Mouse (Mus musculus) v-Abl transformed pro-B cells (cell line): ENCODE data around the gene Flvcr2.

Source experiments
- in situ Hi-C, 2 experiments: fragments of 400-800 bp; cut with MboI; formaldehyde crosslinking; loops; one replicate each; pipeline ENCODE4 v1.15.1; 2025; ENCODE audit not compliant: unreplicated experiment in 2 of 2

The Flvcr2 gene

DNA sequence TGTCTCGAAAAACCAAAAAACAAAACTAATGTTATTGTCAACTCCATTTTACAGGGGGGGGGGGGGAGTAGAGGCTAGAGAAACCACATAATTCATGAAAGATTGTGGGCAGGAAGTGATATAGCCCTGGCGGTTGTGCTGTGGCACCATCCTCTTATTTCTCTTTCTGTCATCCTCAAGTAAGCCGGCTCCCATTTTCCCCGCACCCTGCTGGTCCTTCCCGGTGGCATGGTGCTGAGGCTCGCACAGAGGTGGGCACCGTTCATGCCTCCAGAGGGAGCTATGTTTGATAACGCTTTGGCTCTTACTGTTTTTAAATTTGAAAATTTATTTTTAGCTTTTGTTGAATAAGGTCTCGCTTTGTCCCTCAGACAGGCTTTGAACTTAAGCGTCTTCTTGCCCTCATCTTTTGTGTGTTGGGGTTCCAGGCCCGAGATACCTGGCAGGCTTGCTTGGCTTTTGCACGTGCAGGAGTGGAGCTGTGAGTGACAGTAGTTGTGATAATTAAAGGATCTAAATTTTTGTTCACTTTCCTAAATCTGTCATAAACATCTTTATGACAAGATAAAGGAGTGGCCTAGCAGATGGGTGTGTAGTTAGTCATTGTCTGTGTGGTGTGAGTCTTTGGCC is 93.1 kb downstream of the Flvcr2 start:
- in situ Hi-C loops: loop anchor here in 1 of 2 experiments (25.0 kb wide), 1 partner anchor 1098 kb away; the partner anchor contains the start of gene Cipc

DNA sequence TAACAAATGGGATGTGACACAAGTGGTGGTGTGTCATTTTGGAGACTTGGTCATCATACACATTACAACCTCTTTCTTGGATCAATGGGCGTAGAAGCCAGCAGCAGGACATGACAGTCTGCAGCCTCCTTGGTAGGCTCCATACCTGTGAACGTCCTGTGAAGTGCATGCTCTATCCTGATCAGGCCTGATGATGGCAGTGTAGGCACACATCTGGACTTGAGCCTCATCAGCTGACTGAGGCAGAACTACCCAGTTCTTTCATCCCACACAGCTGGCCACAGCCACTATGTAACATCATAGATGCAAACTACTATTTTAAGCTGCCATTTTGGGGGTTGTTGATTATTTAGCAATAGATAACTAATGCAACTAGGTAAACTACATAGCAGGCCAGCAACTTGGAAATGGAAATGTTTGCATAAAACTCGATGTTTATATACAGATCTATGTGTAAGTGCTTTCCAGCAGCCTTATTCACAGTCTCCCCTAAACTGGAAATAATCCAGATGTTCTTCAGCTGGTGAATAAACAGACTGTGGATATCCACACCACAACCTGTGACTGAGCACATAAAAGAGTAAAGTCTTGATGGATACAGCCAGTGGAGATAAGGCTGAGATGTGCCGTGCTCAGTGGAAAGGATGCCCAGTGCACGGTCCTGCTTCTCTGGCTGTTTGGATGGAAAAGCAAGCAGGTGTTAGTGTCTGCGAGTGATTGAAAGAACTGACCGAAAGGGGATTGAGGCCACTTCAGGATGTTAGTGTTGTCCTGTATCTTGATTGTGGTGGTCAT is 102.0 kb downstream of the Flvcr2 start:
- in situ Hi-C loops: loop anchor here in 1 of 2 experiments (5.0 to 25.0 kb wide), 3 partner anchors 554 to 1089 kb away; partner anchors contain the start of gene Cipc

DNA sequence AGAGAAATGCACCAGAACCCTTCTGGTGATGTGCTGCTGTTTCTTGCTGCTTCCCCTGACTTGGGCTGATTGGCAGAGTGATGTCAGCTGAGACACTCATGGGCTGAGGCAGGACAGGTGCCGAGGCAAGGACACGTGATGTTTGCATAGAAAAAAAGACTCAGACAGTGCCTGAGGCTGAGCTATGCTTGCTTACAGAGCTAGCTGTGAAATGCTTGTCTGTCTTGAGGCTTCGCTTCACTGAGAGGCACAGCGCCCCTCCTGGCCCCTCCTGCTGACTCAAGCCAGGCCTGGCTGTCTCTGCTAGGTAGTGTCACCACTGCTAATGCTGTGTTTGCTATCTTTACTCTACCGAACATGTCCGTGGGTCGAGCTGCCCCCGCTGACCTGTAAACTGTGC is 104.3 kb downstream of the Flvcr2 start:
- in situ Hi-C loops: loop anchor here in 1 of 2 experiments (5.0 kb wide), 1 partner anchor 767 kb away; no protein-coding TSS in a partner anchor

DNA sequence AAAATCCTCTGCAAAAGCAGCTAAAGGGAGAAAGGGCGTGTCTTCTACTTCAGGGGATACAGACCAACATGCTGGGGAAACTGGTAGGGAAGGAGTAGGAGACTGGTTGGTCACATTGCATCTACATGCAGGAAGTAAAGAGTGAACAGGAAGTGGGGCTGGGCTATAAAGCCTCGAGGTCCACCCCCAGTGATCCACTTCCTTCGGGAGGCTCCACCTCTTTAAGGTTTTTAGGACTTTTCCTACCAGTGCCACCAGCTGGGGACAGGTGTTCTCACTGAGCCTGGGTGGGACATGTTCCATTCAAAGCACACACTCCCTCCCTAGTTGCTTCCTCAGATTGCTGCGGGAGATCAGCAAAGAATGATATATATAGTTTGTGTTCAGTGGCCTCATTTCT is 107.5 kb downstream of the Flvcr2 start:
- in situ Hi-C loops: loop anchor here in 1 of 2 experiments (5.0 kb wide), 1 partner anchor 763 kb away; no protein-coding TSS in a partner anchor

DNA sequence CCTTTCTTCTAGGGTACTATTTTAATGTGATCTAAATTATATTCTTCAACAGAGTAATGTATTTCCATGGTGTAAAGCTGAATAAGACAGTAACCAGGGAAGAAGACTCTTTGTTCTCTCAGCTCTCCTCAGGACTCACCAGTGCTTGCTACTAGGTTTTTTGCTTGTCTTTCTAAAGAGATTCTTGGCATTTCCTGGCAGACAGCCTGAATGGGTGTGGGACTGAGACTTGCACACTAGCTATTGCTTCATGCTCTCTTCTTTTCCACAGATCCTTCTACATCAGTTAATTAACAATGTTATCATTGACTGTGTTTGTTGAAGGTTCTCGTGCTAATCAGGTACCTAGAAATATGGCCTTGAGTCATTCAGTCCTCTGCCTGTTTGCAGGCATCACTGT is 107.9 kb downstream of the Flvcr2 start:
- in situ Hi-C loops: loop anchor here in 1 of 2 experiments (5.0 kb wide), 1 partner anchor 763 kb away; no protein-coding TSS in a partner anchor

DNA sequence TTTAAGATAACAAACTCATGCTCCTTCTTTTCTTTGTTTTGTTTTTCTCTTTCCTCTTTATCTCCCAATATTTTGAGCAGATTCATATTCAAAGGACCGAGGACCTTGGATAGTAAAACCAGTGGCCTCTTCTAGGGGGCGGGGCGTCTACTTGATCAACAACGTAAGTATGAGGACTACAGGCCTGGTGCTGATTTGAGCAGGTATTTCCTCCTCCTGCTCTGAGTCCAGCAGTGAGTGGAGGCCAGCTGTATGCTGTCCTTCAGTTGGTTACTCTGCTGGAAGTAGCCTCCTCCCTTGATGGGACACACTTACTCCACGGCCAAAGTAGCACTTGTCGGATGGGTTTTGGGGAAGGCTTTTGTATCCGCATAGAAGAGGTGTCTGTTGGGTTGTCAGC is 111.0 kb downstream of the Flvcr2 start:
- in situ Hi-C loops: no loop called here

DNA sequence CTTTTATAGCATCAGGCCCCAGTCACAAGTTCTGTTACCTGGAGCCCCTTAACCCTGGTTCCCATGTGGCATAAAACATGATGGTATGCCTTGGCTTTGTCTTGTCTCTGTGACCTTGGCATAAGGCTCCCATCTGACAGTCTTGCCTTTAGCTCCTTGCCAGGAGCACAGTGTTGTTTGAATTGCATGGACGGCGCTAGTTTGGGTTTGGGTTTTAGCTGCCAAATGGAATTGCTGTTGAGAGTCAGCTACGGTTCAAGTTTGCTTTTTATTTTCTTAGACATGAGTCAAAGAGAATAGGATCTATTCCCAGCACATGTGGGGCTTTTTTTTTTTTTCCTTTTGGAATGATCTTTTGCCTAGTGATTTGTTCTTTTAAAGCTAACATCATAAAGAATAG is 112.8 kb downstream of the Flvcr2 start:
- in situ Hi-C loops: no loop called here

DNA sequence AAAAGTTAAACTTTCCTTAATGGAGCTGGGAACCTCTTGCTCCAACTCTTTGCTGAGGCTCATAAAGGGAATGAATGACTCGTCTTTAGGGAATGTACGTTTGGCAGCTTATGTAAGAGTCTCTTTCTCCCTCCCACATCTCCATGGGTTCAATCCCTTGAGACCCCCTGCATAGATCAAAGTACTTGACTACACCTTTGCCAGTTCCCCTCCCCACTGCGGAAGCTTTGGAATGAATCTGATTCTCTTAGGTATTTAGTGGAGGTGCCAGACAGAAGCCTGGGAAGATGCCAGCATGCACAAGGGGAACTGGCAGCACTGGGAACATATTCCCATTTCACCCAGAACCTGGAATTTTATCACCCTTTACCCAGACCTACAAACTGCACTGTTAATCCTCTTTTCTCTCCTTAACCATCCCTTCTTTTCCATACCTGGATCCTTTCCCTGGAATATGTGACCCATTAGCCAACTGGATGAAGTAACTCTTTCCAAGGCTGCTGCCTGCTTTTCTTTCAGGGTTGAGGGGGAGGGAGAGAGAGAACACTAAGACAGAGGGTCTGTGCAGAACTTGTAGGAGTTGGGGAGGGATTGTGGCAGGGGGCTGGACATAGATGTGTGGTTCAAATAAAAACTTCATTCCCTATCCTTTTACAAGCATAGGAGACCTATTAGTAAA is 113.3 kb downstream of the Flvcr2 start:
- in situ Hi-C loops: loop anchor here (5.0 kb wide), 3 partner anchors 218 to 543 kb away; partner anchors contain the start of gene Tgfb3 (in 1 of the 2)

DNA sequence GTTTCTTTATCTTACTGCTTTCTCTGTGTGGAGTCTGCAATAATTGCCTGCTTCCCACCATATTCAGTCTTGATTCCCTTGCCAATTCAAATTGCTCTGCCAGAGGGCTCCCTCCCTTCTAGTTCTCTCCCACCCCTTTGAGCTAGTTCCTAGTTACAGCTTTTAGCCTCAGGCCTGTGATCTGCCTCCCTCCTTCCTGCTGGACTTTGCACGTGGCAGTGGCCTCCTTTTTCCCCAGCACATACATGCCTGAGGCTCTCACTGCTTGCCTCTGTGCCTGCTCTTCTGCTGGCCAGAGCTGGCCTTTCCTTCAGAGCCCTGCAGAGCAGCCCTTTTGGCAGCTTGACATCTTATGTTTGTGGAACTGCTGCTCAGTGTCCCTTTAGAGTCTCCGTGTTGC is 116.2 kb downstream of the Flvcr2 start:
- in situ Hi-C loops: loop anchor here (5.0 kb wide), 3 partner anchors 215 to 540 kb away; partner anchors contain the start of gene Tgfb3 (in 1 of the 2)
